Mouse (Mus musculus): ENCODE measurements around the gene Frmd4a. TPM values are rescaled to one million over a fixed set of nuclear protein-coding genes. Genes with fewer than 3 reads are reported as not detected.

Frmd4a gene
- total RNA-seq, 1 experiment, result 9.3 TPM

DNA sequence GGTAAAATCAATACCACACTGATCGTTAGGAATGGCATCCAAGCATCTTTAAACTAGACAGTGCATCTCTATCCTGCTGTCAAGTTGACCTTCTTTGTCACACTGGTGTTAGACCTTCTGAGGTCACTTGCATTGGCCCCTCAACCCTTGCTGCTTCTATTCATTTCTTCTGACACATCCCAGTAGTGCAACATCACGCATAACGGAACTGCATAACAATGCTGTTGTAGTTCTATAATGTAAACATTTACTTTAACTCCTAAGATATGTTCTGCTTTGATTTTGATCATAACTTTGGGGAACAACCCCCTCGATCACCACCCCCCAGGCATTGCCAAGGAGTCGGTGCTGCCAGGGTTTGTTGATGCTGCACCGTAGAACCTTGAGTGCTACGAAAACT lies 558.5 kb downstream of the Frmd4a start:
- Histone ChIP-seq H3K9ac (ENCODE audit: insufficient read depth, low read depth, low read length, poor library complexity, severe bottlenecking) (no peak overlapping the region), H3K36me3 (ENCODE audit: control insufficient read depth, insufficient read depth, low read length, poor library complexity, severe bottlenecking) (peaks cover 3% of the 10 kb centered on the region; the same call in 1 of the 2 replicates)

DNA sequence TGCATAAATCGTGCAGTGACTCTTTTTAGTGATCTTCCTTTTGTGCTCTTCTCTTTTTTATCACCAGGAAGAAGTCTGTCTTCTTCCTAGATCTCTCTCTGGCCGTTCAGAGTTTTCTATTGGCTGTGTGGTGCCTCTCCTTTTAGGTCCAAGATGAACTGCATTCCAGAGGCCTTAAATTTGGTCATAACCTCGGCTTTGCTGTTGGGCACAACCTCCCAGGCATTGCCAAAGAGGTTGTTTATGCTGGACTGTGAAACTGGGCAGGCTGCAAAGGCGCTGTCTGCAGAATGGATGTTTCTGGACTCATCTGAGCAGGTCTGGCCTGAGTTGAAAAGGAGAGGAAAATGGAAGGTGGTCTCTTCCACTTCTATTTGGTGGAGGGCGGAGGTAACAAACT lies 560.8 kb downstream of the Frmd4a start:
- TF ChIP-seq ZNF384 (IDR thresholded peaks at IDR 0.05; ENCODE audit: low read depth, low read length) (no peak), HCFC1 (IDR thresholded peaks at IDR 0.05; ENCODE audit: borderline replicate concordance, insufficient read depth, low read length) (no peak), MAFK (IDR thresholded peaks at IDR 0.05; ENCODE audit: insufficient read depth, low read depth, low read length) (no peak), ZC3H11A (IDR thresholded peaks at IDR 0.05; ENCODE audit: borderline replicate concordance, low read depth, low read length) (no peak), CHD2 (IDR thresholded peaks at IDR 0.05; ENCODE audit: low read depth, low read length) (no peak)
- H3K9me3 ChIP-seq (ENCODE audit: control insufficient read depth, insufficient read depth, low read depth, low read length), result no peaks in the 10 kb centered on the region
- no peak overlapping the region for H3K9ac ChIP-seq (ENCODE audit: insufficient read depth, low read depth, low read length, poor library complexity, severe bottlenecking)
- in situ Hi-C loops (cut with MboI; ENCODE audit: low sequenced_read_pairs in 2 of 2, unreplicated experiment in 2 of 2), result no loop called here
- no peak for DNase-seq (ENCODE audit: low read depth, low spot score)
- peaks cover 15 to 28% of the 10 kb centered on the region in 2 experiments for H3K4me1 ChIP-seq (ENCODE audit: control insufficient read depth in 2 of 2, insufficient read depth in 2 of 2, low read length in 2 of 2, poor library complexity in 1 of 2)
- H3K36me3 ChIP-seq (ENCODE audit: control insufficient read depth, insufficient read depth, low read length, poor library complexity, severe bottlenecking), result no peaks in the 10 kb centered on the region; the same call in 1 of the 2 replicates
- H3K4me3 ChIP-seq (ENCODE audit: insufficient read depth in 1 of 2, low read depth in 1 of 2, low read length in 2 of 2, poor library complexity in 1 of 2, severe bottlenecking in 1 of 2), result no peak overlapping the region
- H3K27ac ChIP-seq (ENCODE audit: insufficient read depth, low read depth, low read length, poor library complexity, severe bottlenecking), result no peak overlapping the region

More for the DNA sequence above, 558.5 kb downstream of the Frmd4a start:
- Histone ChIP-seq H3K4me3 (ENCODE audit: insufficient read depth in 1 of 2, low read depth in 1 of 2, low read length in 2 of 2, poor library complexity in 1 of 2, severe bottlenecking in 1 of 2) (no peak overlapping the region), H3K9me3 (ENCODE audit: control insufficient read depth, insufficient read depth, low read depth, low read length) (no peaks in the 10 kb centered on the region), H3K4me1 (ENCODE audit: control insufficient read depth in 2 of 2, insufficient read depth in 2 of 2, low read length in 2 of 2, poor library complexity in 1 of 2) (peaks cover 17 to 36% of the 10 kb centered on the region in 2 experiments), H3K27ac (ENCODE audit: insufficient read depth, low read depth, low read length, poor library complexity, severe bottlenecking) (no peak overlapping the region)
- in situ Hi-C loops (cut with MboI; ENCODE audit: low sequenced_read_pairs in 2 of 2, unreplicated experiment in 2 of 2), result no loop called here
- DNase-seq (ENCODE audit: low read depth, low spot score), result no peak
- TF ChIP-seq ZNF384 (IDR thresholded peaks at IDR 0.05; ENCODE audit: low read depth, low read length) (no peak), HCFC1 (IDR thresholded peaks at IDR 0.05; ENCODE audit: borderline replicate concordance, insufficient read depth, low read length) (no peak), MAFK (IDR thresholded peaks at IDR 0.05; ENCODE audit: insufficient read depth, low read depth, low read length) (no peak)

GRCm38 (mm10) chr2:4579357-4580068 lies 562.0 kb downstream of the Frmd4a start:
- DNase-seq (ENCODE audit: low read depth, low spot score), result no peak
- no peak overlapping the region for H3K9ac ChIP-seq (ENCODE audit: insufficient read depth, low read depth, low read length, poor library complexity, severe bottlenecking)
- no peaks in the 10 kb centered on the region for H3K9me3 ChIP-seq (ENCODE audit: control insufficient read depth, insufficient read depth, low read depth, low read length)
- no peak overlapping the region for H3K27ac ChIP-seq (ENCODE audit: insufficient read depth, low read depth, low read length, poor library complexity, severe bottlenecking)
- no peaks in the 10 kb centered on the region; the same call in 1 of the 2 replicates for H3K36me3 ChIP-seq (ENCODE audit: control insufficient read depth, insufficient read depth, low read length, poor library complexity, severe bottlenecking)
- TF ChIP-seq ZC3H11A (IDR thresholded peaks at IDR 0.05; ENCODE audit: borderline replicate concordance, low read depth, low read length), result no peak
- TF ChIP-seq HCFC1 (IDR thresholded peaks at IDR 0.05; ENCODE audit: borderline replicate concordance, insufficient read depth, low read length), result no peak
- TF ChIP-seq MAFK (IDR thresholded peaks at IDR 0.05; ENCODE audit: insufficient read depth, low read depth, low read length), result no peak
- no peak for TF ChIP-seq ZNF384 (IDR thresholded peaks at IDR 0.05; ENCODE audit: low read depth, low read length)
- no peak for TF ChIP-seq CHD2 (IDR thresholded peaks at IDR 0.05; ENCODE audit: low read depth, low read length)
- peaks cover 9 to 18% of the 10 kb centered on the region in 2 experiments; a peak in 3 of 4 replicates for H3K4me1 ChIP-seq (ENCODE audit: control insufficient read depth in 2 of 2, insufficient read depth in 2 of 2, low read length in 2 of 2, poor library complexity in 1 of 2)
- H3K4me3 ChIP-seq (ENCODE audit: insufficient read depth in 1 of 2, low read depth in 1 of 2, low read length in 2 of 2, poor library complexity in 1 of 2, severe bottlenecking in 1 of 2), result no peak overlapping the region
- in situ Hi-C loops (cut with MboI; ENCODE audit: low sequenced_read_pairs in 2 of 2, unreplicated experiment in 2 of 2), result no loop called here

DNA sequence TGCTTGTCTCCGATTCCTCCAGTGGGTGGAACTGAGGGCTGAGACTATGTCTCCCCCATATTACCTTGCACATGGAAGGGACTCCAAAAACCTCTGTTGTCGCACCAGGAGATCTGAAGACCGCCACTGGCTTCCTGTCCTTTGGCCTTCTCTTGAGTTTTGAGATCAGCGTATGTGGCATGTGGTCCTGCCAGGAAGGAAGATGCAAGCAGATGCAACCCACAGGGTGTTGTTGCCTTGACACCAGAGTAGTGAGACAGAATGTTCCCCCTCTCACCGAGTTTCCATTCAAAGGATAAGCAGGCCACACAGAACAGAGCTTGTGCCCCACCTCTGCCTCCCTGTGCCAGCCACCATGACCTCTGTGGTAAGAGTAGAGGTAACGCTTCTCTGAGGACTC lies 563.1 kb downstream of the Frmd4a start:
- H3K9me3 ChIP-seq (ENCODE audit: control insufficient read depth, insufficient read depth, low read depth, low read length), result no peaks in the 10 kb centered on the region
- DNase-seq (ENCODE audit: low read depth, low spot score), result no peak
- peaks cover 6 to 9% of the 10 kb centered on the region in 2 experiments; a peak in 3 of 4 replicates for H3K4me1 ChIP-seq (ENCODE audit: control insufficient read depth in 2 of 2, insufficient read depth in 2 of 2, low read length in 2 of 2, poor library complexity in 1 of 2)
- in situ Hi-C loops (cut with MboI; ENCODE audit: low sequenced_read_pairs in 2 of 2, unreplicated experiment in 2 of 2), result no loop called here
- H3K9ac ChIP-seq (ENCODE audit: insufficient read depth, low read depth, low read length, poor library complexity, severe bottlenecking), result no peak overlapping the region
- TF ChIP-seq CHD2 (IDR thresholded peaks at IDR 0.05; ENCODE audit: low read depth, low read length) (no peak), ZNF384 (IDR thresholded peaks at IDR 0.05; ENCODE audit: low read depth, low read length) (no peak), MAFK (IDR thresholded peaks at IDR 0.05; ENCODE audit: insufficient read depth, low read depth, low read length) (no peak), HCFC1 (IDR thresholded peaks at IDR 0.05; ENCODE audit: borderline replicate concordance, insufficient read depth, low read length) (no peak), ZC3H11A (IDR thresholded peaks at IDR 0.05; ENCODE audit: borderline replicate concordance, low read depth, low read length) (no peak)
- no peak overlapping the region for H3K27ac ChIP-seq (ENCODE audit: insufficient read depth, low read depth, low read length, poor library complexity, severe bottlenecking)
- H3K36me3 ChIP-seq (ENCODE audit: control insufficient read depth, insufficient read depth, low read length, poor library complexity, severe bottlenecking), result no peaks in the 10 kb centered on the region; the same call in 1 of the 2 replicates
- H3K4me3 ChIP-seq (ENCODE audit: insufficient read depth in 1 of 2, low read depth in 1 of 2, low read length in 2 of 2, poor library complexity in 1 of 2, severe bottlenecking in 1 of 2), result no peak overlapping the region

Measured in ES-E14 (cell line).